Mouse (Mus musculus) forebrain, embryonic 10.5 days (tissue): Measurements from ENCODE around the gene Catsperz. TPM values are rescaled to one million over a fixed set of nuclear protein-coding genes. Genes with fewer than 3 reads are reported as not detected.

Source experiments
- DNase-seq: peaks from one replicate; pipeline ENCODE4 v3.0.0-alpha.2; 2017; ENCODE audit warnings: low spot score; ENCODE audit errors: extremely low spot score
- H3K27ac ChIP-seq: fragments of 300-500 bp; sonication (generic); 2 replicates; pipeline ENCODE4 v1.5.1; 2016; ENCODE audit warnings: mild to moderate bottlenecking
- H3K27me3 ChIP-seq: fragments of 300-500 bp; sonication (generic); 2 replicates; pipeline ENCODE4 v1.6.1; 2016; ENCODE audit warnings: mild to moderate bottlenecking; ENCODE audit not compliant: poor library complexity, severe bottlenecking
- H3K36me3 ChIP-seq: fragments of 300-500 bp; sonication (generic); replicated peaks from 2 replicates; pipeline ENCODE4 v1.6.1; 2016; ENCODE audit warnings: mild to moderate bottlenecking, moderate library complexity
- H3K4me1 ChIP-seq: fragments of 300-500 bp; sonication (generic); 2 replicates; pipeline ENCODE4 v1.6.1; 2016
- H3K4me3 ChIP-seq: fragments of 300-500 bp; sonication (generic); 2 replicates; pipeline ENCODE4 v1.5.1; 2016; ENCODE audit warnings: mild to moderate bottlenecking, moderate library complexity
- H3K9me3 ChIP-seq: fragments of 300-500 bp; sonication (generic); 2 replicates; pipeline ENCODE4 v1.6.1; 2016; ENCODE audit warnings: mild to moderate bottlenecking, moderate library complexity
- WGBS: fragments of 180-500 bp; shearing (Covaris S2); methylation state at CpG from one replicate; pipeline ENCODE4 v1.1.7; 2016; 5-methylcytosine and 5-hydroxymethylcytosine counted together
- polyA plus RNA-seq: library from polyadenylated mRNA; unstranded; fragments of >200 nt; fragmentation: Nextera tagmentation; extraction: Ambion mirVana; gene quantifications from 2 replicates; pipeline ENCODE4 v1.2.1, GENCODE M21; 2016

The Catsperz gene
- polyA plus RNA-seq, 1 experiment from 2014 or later, result 0.55 TPM

GRCm38 (mm10) chr19:6941372-6942248 is 16.4 kb upstream of the Catsperz start, which contains the start of gene Bad:
Gene Bad, plus strand, starts transcription at chr19:6941861.
- WGBS, result under 1% methylated on average over 83 of the region's 83 CpGs
- peak; percentile 92 for DNase-seq
- Histone ChIP-seq H3K4me1 (peaks cover 39% of the 10 kb centered on the region), H3K27me3 (peaks cover 16% of the 10 kb centered on the region), H3K9me3 (no peaks in the 10 kb centered on the region), H3K4me3 (peak within 1 kb of the TSS; percentile 83), H3K27ac (peak within 1 kb of the TSS; percentile 95), H3K36me3 (peaks cover 18% of the 10 kb centered on the region)

DNA sequence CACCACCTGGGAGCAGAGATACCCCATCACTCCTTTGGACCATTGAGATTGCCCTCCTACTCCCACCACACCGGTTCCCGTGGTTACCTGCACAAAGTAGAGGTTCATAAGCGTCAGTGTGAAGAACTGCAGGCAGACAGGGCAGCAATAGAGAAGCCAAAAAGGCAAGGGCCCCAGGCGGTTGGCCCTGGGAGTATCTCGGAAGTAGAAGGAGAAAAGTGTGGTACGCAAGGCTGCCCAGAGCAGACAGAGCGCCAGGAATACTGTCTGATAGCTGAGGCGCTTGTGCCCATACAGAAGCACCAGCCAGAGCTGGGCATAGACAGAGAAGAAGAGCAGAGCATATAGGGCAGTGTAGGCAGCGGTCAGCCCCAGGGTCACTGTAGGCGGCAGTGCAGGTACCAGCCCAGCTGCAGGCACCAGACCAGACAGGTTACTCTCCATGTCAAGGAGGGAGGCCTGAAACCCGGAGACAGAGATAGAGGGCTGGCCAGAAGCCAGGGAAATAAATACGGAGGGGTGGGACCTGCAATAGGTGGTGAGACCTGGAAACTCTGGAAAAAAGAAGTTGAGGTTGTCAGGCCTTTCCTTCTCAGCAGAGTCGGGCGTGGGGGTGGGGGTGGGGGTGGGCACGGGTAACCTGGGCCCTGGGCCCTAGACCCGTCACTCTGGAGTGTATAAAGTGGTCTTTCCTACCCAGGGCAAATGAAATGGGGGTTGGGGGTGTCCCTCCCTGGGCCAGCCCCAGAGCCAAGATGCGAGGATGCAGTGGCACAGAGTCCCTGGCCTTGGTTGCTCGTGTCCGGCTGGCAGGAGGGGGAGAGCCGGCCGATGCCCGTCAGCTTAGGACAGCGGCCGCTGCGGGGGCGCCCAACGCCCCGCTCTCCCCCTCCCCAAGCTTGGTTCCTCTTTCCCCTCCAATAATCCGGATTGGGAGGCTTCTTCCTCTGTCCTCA is 15.5 kb upstream of the Catsperz start:
- WGBS, result 20% methylated on average over 29 of the region's 29 CpGs
- peak overlapping the region; percentile 95 for H3K27ac ChIP-seq
- H3K27me3 ChIP-seq, result peaks cover 25% of the 10 kb centered on the region

GRCm38 (mm10) chr19:6939106-6940002 is 14.2 kb upstream of the Catsperz start:
- DNase-seq, result no peak
- no peaks in the 10 kb centered on the region for H3K9me3 ChIP-seq
- 91% methylated on average over 20 of the region's 20 CpGs for WGBS
- peaks cover 38% of the 10 kb centered on the region for H3K27me3 ChIP-seq
- H3K4me1 ChIP-seq, result peaks cover 40% of the 10 kb centered on the region
- no peak overlapping the region for H3K27ac ChIP-seq
- H3K36me3 ChIP-seq, result 0 out of 2 replicates have a peak, but pooled peaks cover 5% of the 10 kb centered on the region
- peak overlapping the region; percentile 23; the same call in 1 of the 2 replicates for H3K4me3 ChIP-seq

More for the DNA sequence above, 15.5 kb upstream of the Catsperz start:
- Histone ChIP-seq H3K4me1 (peaks cover 39% of the 10 kb centered on the region), H3K36me3 (peaks cover 15% of the 10 kb centered on the region), H3K4me3 (peak overlapping the region; percentile 83), H3K9me3 (no peaks in the 10 kb centered on the region)
- DNase-seq, result no peak

DNA sequence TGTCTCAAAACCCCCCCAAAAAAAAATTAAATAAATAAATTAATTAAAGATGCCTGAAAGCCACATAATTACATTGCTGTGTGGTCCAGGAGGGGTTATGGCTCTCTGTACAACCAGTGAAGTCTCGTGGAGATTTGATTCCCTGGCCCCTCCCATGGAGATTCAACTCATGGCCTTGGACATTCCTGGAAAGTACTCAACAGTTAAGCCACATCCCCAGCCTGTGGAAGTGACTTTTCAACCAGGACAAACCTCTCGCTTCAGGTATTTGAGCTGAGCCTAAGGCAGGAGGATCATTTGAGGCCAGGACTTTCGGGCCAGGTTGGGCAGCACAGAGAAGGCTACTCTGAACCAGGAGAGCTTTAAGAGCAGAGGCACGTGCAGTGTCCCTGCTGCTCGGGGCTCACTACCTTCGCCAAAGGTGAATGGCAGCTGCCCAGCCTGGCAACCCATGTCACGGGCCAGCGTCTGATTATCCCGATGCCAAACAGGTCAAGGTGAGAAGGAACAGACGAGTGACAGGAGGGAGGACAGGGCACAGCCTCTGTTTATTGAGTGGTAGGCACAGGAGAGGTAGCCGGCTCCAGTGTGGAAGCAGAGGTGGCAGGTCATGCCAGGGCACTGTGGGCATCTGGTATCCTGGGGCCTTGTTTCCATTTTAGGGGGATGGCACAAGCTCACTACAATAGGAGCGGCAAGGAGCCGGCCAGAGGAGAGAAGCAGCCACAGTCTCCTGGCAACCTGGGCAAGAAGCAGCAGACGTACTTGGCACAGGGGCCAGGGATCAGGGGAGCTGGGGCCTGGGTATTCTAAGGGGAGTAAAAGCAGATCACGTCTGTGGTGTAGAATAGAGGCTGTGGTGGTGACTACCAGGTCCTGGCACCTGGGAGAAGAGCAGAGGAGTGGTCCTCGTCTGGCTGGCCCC is 12.6 kb upstream of the Catsperz start:
- Histone ChIP-seq H3K4me3 (peak overlapping the region; percentile 8; the same call in 1 of the 2 replicates), H3K27ac (no peak overlapping the region), H3K4me1 (peaks cover 49% of the 10 kb centered on the region), H3K27me3 (peaks cover 53% of the 10 kb centered on the region), H3K36me3 (0 out of 2 replicates have a peak, but pooled peaks cover 5% of the 10 kb centered on the region), H3K9me3 (no peaks in the 10 kb centered on the region)
- 81% methylated on average over 16 of the region's 16 CpGs for WGBS
- no peak for DNase-seq

DNA sequence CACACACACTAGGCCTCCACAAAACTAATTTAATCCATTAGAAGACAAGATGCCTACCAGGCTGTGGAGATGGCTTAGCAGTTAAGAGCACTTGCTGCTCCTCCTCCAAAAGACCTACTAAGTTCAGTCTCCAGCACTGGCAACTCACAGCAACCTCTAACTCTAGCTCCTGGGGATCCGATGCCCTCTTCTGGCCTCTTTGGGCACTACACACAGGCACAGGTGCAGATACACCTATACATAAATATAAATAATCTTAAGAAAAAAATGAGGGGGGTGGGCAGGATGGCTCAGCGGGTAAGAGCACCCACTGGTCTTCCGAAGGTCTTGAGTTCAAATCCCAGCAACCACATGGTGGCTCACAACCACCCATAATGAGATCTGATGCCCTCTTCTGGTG is 11.1 kb upstream of the Catsperz start:
- H3K27me3 ChIP-seq, result peaks cover 69% of the 10 kb centered on the region
- H3K36me3 ChIP-seq, result 0 out of 2 replicates have a peak, but pooled peaks cover 5% of the 10 kb centered on the region
- peaks cover 44% of the 10 kb centered on the region for H3K4me1 ChIP-seq
- no peaks in the 10 kb centered on the region for H3K9me3 ChIP-seq
- WGBS, result 14% methylated on average over 3 of the region's 3 CpGs
- no peak overlapping the region for H3K27ac ChIP-seq
- DNase-seq, result no peak
- H3K4me3 ChIP-seq, result no peak overlapping the region

GRCm38 (mm10) chr19:6934195-6934977 is 9.2 kb upstream of the Catsperz start, which contains the start of gene Kcnk4:
Gene Kcnk4, minus strand, starts transcription at chr19:6934515.
- no peak within 1 kb of the TSS for H3K27ac ChIP-seq
- 12% methylated on average over 23 of the region's 23 CpGs for WGBS
- peak within 1 kb of the TSS; percentile 47 for H3K4me3 ChIP-seq

GRCm38 (mm10) chr19:6933436-6934194 is 8.4 kb upstream of the Catsperz start:
- Histone ChIP-seq H3K9me3 (no peaks in the 10 kb centered on the region), H3K27me3 (peaks cover 90% of the 10 kb centered on the region), H3K4me1 (peaks cover 21% of the 10 kb centered on the region), H3K4me3 (peak overlapping the region; percentile 47), H3K27ac (no peak overlapping the region), H3K36me3 (0 out of 2 replicates have a peak, but pooled peaks cover 5% of the 10 kb centered on the region)
- no peak for DNase-seq
- 4% methylated on average over 58 of the region's 58 CpGs for WGBS

More at GRCm38 (mm10) chr19:6934195-6934977, 9.2 kb upstream of the Catsperz start, which contains the start of gene Kcnk4:
- Histone ChIP-seq H3K36me3 (0 out of 2 replicates have a peak, but pooled peaks cover 5% of the 10 kb centered on the region), H3K27me3 (peaks cover 83% of the 10 kb centered on the region), H3K9me3 (no peaks in the 10 kb centered on the region), H3K4me1 (peaks cover 24% of the 10 kb centered on the region)
- DNase-seq, result no peak

DNA sequence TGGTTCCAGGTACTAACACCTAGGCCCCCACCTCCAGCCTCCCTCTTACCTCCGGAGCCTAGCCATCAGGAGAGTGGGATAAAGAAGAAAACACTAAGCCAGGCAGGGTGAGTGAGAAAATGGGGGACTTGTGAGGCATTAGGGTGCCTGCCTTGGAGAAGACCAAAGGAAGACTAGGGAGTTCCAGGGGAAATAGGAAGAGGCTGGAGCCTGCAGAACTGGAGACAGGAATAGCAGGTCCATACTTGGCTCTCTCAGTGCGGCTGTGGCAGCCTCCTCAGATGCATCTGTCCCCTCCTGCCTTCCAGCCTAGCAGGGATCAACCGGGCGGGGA is 7.9 kb upstream of the Catsperz start:
- Histone ChIP-seq H3K4me1 (peaks cover 23% of the 10 kb centered on the region), H3K27me3 (peaks cover 90% of the 10 kb centered on the region), H3K9me3 (no peaks in the 10 kb centered on the region), H3K36me3 (0 out of 2 replicates have a peak, but pooled peaks cover 3% of the 10 kb centered on the region), H3K27ac (no peak overlapping the region), H3K4me3 (peak overlapping the region; percentile 47; the same call in 1 of the 2 replicates)
- 11% methylated on average over 4 of the region's 4 CpGs for WGBS
- DNase-seq, result no peak

GRCm38 (mm10) chr19:6932018-6932417 is 6.8 kb upstream of the Catsperz start:
- no peak overlapping the region for H3K27ac ChIP-seq
- H3K27me3 ChIP-seq, result peaks cover 95% of the 10 kb centered on the region
- no peaks in the 10 kb centered on the region for H3K9me3 ChIP-seq
- no peak overlapping the region for H3K4me3 ChIP-seq
- H3K36me3 ChIP-seq, result no peaks in the 10 kb centered on the region
- H3K4me1 ChIP-seq, result peaks cover 32% of the 10 kb centered on the region
- no peak for DNase-seq
- 44% methylated on average over 1 of the region's 1 CpGs for WGBS

GRCm38 (mm10) chr19:6931002-6931401 is 5.8 kb upstream of the Catsperz start:
- Histone ChIP-seq H3K36me3 (no peaks in the 10 kb centered on the region), H3K4me1 (peaks cover 39% of the 10 kb centered on the region), H3K4me3 (no peak overlapping the region), H3K9me3 (0 out of 2 replicates have a peak, but pooled peaks cover 2% of the 10 kb centered on the region), H3K27me3 (peaks cover 100% of the 10 kb centered on the region), H3K27ac (no peak overlapping the region)
- no peak for DNase-seq
- 0% methylated on average over 2 of the region's 2 CpGs for WGBS
